In genomic region chr16:34930110-34930509, GRCm38 (mm10) we compare ENCODE assay signal across 10 mouse cellular contexts.
A peak's percentile ranks its signal among the peaks of the same experiment; 100 is the strongest.
DNase-seq lines count a peak whose midpoint lies in the region; ATAC-seq lines count a peak whose summit lies in the region.
"Had no signal": no experiment of that assay in that cellular context is flagged by ENCODE, and none has a peak within 500 bp of the region (broad histone marks: within the 10 kb centered on the region; RNA-seq: fewer than 3 reads in every experiment).

No protein-coding gene starts in this region.

- DNase-seq in kidney, adult 18-20 months = peak; percentile 32
- DNase-seq in kidney, postnatal 4 days = no peak
- DNase-seq in embryonic facial prominence, embryonic 14.5 days (ENCODE audit: low spot score) = no peak
- no peak for DNase-seq in ovary, postnatal 10 days (ENCODE audit: low spot score)
- no peak for DNase-seq in adrenal gland, postnatal 14 days
- DNase-seq: thymus, adult 18-20 months had no signal

- peak overlapping the region; percentile 42 for H3K27ac ChIP-seq in embryonic facial prominence, embryonic 14.5 days (replicated peaks; ENCODE audit: low read depth, low read length)
- peak overlapping the region; percentile 62; the same call in 1 of the 2 replicates for H3K27ac ChIP-seq in limb, embryonic 12.5 days
- H3K27ac ChIP-seq in stomach, embryonic 15.5 days = peak overlapping the region; percentile 44; the same call in 1 of the 2 replicates
- H3K27ac ChIP-seq: forebrain, embryonic 15.5 days had no signal

- no peaks in the 10 kb centered on the region for H3K27me3 ChIP-seq in embryonic facial prominence, embryonic 14.5 days (replicated peaks; ENCODE audit: control insufficient read depth, insufficient read depth, low read length)
- H3K27me3 ChIP-seq in limb, embryonic 12.5 days = 0 out of 2 replicates have a peak, but pooled peaks cover 4% of the 10 kb centered on the region
- H3K27me3 ChIP-seq in stomach, embryonic 15.5 days (replicated peaks) = no peaks in the 10 kb centered on the region
- H3K27me3 ChIP-seq: forebrain, embryonic 15.5 days; neural tube, embryonic 13.5 days had no signal

- no peak overlapping the region for H3K4me2 ChIP-seq in embryonic facial prominence, embryonic 14.5 days (ENCODE audit: low read depth, low read length)
- no peak overlapping the region for H3K4me2 ChIP-seq in limb, embryonic 12.5 days
- no peak overlapping the region for H3K4me2 ChIP-seq in stomach, embryonic 15.5 days
- H3K4me2 ChIP-seq: forebrain, embryonic 15.5 days; neural tube, embryonic 13.5 days had no signal

- H3K4me3 ChIP-seq in embryonic facial prominence, embryonic 14.5 days (ENCODE audit: low read depth, low read length) = no peak overlapping the region
- no peak overlapping the region for H3K4me3 ChIP-seq in limb, embryonic 12.5 days (replicated peaks)
- no peak overlapping the region for H3K4me3 ChIP-seq in stomach, embryonic 15.5 days (replicated peaks)
- H3K4me3 ChIP-seq: forebrain, embryonic 15.5 days; neural tube, embryonic 13.5 days had no signal

- no peak overlapping the region for H3K9ac ChIP-seq in embryonic facial prominence, embryonic 14.5 days (ENCODE audit: low read depth, low read length)
- no peak overlapping the region for H3K9ac ChIP-seq in limb, embryonic 12.5 days (replicated peaks)
- no peak overlapping the region for H3K9ac ChIP-seq in stomach, embryonic 15.5 days
- H3K9ac ChIP-seq: forebrain, embryonic 15.5 days; neural tube, embryonic 13.5 days had no signal

- no peak for ATAC-seq in embryonic facial prominence, embryonic 14.5 days (ENCODE audit: low read depth)
- ATAC-seq in limb, embryonic 12.5 days (ENCODE audit: insufficient number of reproducible peaks, insufficient read depth, low FRiP score, low TSS enrichment, low read depth) = no peak
- ATAC-seq in stomach, embryonic 15.5 days (ENCODE audit: insufficient read depth, low FRiP score, low read depth) = peak; percentile 40; the same call in 1 of the 2 replicates
- ATAC-seq: forebrain, embryonic 15.5 days had no signal

- WGBS in embryonic facial prominence, embryonic 14.5 days = 53% methylated on average over 7 of the region's 7 CpGs
- WGBS in limb, embryonic 12.5 days = 72% methylated on average over 7 of the region's 7 CpGs
- 60% methylated on average over 7 of the region's 7 CpGs for WGBS in stomach, embryonic 15.5 days

- no peaks in the 10 kb centered on the region for H3K9me3 ChIP-seq in embryonic facial prominence, embryonic 14.5 days (ENCODE audit: control insufficient read depth, low read length)
- H3K9me3 ChIP-seq in limb, embryonic 12.5 days = no peaks in the 10 kb centered on the region
- no peaks in the 10 kb centered on the region for H3K9me3 ChIP-seq in stomach, embryonic 15.5 days
- H3K9me3 ChIP-seq: forebrain, embryonic 15.5 days; neural tube, embryonic 13.5 days had no signal

- H3K36me3 ChIP-seq in embryonic facial prominence, embryonic 14.5 days (ENCODE audit: control insufficient read depth, insufficient read depth, low read length) = no peaks in the 10 kb centered on the region
- H3K36me3 ChIP-seq in limb, embryonic 12.5 days = no peaks in the 10 kb centered on the region
- H3K36me3 ChIP-seq in stomach, embryonic 15.5 days = no peaks in the 10 kb centered on the region
- H3K36me3 ChIP-seq: forebrain, embryonic 15.5 days; neural tube, embryonic 13.5 days had no signal

- peaks cover 32% of the 10 kb centered on the region for H3K4me1 ChIP-seq in embryonic facial prominence, embryonic 14.5 days (ENCODE audit: control insufficient read depth, insufficient read depth, low read length)
- H3K4me1 ChIP-seq in limb, embryonic 12.5 days (replicated peaks) = peaks cover 53% of the 10 kb centered on the region
- H3K4me1 ChIP-seq in stomach, embryonic 15.5 days = peaks cover 36% of the 10 kb centered on the region
- H3K4me1 ChIP-seq: forebrain, embryonic 15.5 days had no signal
